Mouse (Mus musculus) c-Kit-positive CD71-positive TER-119-positive erythroid progenitor cells, embryonic 14.5 days (primary cell): Measurements from ENCODE around the gene Fcer1g.

Source experiments
- DNase-seq: peaks from one replicate; pipeline ENCODE4 v3.0.0-alpha.2; 2013; ENCODE audit warnings: low spot score

The Fcer1g gene

DNA sequence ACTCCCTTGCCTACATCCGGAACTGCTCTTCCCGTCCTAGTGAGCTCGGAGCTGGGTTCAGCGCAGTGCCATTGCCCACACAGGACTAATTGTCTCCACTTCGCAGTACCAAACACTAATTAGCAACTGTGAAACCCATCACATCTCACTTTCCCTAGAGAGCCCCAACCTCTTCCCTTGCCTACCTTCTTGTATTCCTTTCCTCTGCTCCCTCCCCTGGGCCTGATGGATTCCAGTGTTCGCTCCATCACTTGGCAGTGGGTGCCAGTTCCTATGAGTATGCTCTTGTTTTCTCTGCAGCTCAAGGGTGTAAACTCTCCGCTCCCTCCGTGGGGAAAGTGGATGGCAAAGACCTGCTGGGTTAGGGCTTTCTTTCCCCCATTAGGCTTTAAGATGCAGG, 48.5 kb downstream of the Fcer1g start:
- DNase-seq: no peak

DNA sequence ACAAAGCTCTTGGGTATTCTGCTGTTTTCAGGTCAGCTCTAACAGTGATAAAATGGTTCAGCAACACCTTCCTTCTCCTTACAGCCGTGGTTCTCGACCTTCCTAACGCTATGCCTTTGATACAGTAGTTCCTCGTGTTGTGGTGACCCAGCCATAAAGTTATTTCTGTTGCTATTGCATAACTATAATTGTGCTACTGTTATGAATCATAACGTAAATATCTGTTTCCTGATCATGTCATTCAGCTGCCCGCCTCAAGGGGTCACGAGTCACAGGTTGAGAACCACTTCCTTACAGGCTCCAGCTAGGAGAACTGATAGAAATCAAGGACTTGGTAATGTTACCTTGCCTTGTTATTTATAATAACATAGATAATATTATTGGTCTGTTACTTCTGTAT, 49.9 kb downstream of the Fcer1g start:
- no peak for DNase-seq

DNA sequence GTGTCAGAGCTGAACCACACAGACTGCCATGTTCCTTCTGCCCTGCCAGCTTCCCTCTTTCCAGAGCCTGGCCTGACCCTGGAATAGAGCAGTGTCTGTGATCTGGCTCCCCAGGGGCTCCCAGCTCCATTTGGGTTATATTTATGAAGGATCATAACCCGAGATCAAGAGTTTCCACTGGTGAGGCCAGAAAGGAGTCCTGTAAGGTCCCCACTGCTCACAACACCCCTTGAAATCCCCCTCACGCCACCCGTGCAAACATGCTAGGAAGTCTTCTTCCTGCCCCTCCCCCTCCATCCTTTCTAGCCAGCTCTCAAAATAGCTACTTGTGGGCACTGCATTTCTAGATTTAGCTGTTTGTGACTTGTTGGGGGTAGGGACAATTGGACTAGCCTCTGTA, 50.5 kb downstream of the Fcer1g start:
- DNase-seq: no peak

DNA sequence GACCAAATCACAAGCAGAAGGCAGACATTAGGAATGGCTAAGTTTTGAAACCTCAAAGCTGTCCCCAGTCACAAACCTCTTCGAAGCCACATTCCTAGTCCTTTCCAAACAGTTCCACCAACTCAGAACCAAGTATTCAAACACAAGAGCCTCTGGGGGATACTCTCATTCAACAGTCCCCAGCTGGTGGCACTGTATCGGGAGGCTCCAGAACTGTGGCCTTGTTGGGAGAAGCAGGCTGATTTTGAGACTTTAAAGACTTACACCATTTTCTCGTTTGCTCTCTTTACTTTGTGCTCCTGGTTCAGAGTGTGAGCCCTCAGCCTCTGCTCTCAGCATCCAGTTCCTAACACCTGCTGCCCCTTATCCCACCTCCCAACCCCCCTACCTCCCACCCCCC, 51.1 kb downstream of the Fcer1g start:
- DNase-seq: no peak
